Mouse (Mus musculus): Measurements from ENCODE around the gene Cldn34d. TPM values are rescaled to one million over a fixed set of nuclear protein-coding genes. Genes with fewer than 3 reads are reported as not detected.

Cldn34d gene
- not detected in 2 replicates for total RNA-seq (2014; rRNA removed; ENCODE audit: low replicate concordance)
- not detected in 2 replicates for polyA plus RNA-seq (2015; fragmentation: Nextera tagmentation; extraction: Ambion mirVana)

DNA sequence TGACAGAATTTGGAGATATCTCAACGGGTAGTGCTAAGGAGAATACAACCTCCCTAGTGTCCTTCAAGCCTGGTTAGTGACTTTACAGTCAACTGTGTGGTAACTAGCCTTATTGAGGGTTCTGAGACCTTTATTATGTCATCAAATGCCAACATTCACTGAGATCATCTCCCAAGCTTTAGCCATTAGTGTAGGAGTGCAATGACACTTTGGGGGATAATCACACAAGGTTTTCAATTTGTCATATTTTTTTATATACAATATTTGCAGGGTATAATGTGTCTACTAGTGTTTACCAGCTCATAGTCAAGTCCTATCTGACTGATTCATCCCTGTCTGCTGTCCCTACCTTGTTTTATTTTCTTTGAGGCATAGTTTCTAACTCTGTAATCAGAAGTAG, at the start of gene Cldn34d:
Cldn34d (minus strand) TSS at position 101 of the 400 bp plus-strand sequence.
- H3K4me2 ChIP-seq (ENCODE audit: low read depth, low read length), result no peak within 1 kb of the TSS
- no peak for ATAC-seq (ENCODE audit: insufficient read depth, low read depth)
- no peak within 1 kb of the TSS for H3K9ac ChIP-seq (replicated peaks; ENCODE audit: low read depth, low read length)
- no peaks in the 10 kb centered on the region for H3K36me3 ChIP-seq (replicated peaks; ENCODE audit: control insufficient read depth, insufficient read depth, low read length)
- TF ChIP-seq EP300 (IDR thresholded peaks at IDR 0.05; ENCODE audit: low read depth) (no peak), CTCF (IDR thresholded peaks at IDR 0.05; ENCODE audit: low read depth) (no peak)
- 29% methylated on average over 1 of the region's 1 CpGs for WGBS
- H3K4me3 ChIP-seq (ENCODE audit: low read depth, low read length), result no peak within 1 kb of the TSS
- no peaks in the 10 kb centered on the region for H3K27me3 ChIP-seq (ENCODE audit: control insufficient read depth, insufficient read depth, low read length)
- H3K9me3 ChIP-seq (replicated peaks; ENCODE audit: control insufficient read depth, low read length), result peaks cover 6% of the 10 kb centered on the region; the same call in 1 of the 2 replicates
- DNase-seq (ENCODE audit: low spot score), result no peak
- H3K4me1 ChIP-seq (ENCODE audit: control insufficient read depth, insufficient read depth), result no peaks in the 10 kb centered on the region
- no peak within 1 kb of the TSS for H3K27ac ChIP-seq (ENCODE audit: low read depth)

DNA sequence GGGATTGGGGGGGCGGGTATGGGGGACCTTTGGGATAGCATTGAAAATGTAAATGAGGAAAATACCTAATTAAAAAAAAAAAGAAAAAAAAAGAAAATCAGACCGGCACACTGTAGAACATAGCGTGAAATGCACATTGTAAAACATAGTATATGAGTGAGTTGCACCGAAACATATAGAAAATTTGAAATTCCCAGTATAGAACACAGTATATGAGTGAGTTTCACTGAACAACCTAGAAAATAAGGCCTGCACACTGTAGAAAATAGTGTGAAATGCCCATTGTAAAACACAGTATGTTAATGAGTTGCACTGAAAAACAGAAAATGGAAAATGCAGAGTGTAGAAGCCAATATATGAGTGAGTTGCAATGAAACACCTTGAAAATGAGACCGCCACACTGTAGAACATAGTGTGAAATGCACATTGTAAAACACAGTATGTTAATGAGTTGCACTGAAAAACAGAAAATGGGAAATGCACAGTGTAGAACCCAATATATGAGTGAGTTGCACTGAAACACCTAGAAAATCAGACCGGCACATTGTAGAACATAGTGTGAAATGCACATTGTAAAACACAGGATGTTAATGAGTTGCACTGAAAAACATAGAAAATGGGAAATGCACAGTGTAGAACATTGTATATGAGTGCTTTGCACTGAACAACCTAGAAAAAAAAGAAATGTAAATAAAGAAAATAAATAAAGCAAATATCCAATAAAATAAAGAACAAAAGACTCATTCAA, 4.1 kb downstream of the Cldn34d start:
- H3K4me2 ChIP-seq (ENCODE audit: low read depth, low read length), result no peak overlapping the region
- no peak for TF ChIP-seq EP300 (IDR thresholded peaks at IDR 0.05; ENCODE audit: low read depth)
- TF ChIP-seq CTCF (IDR thresholded peaks at IDR 0.05; ENCODE audit: low read depth), result no peak
- H3K9ac ChIP-seq (replicated peaks; ENCODE audit: low read depth, low read length), result no peak overlapping the region
- no peaks in the 10 kb centered on the region for H3K36me3 ChIP-seq (replicated peaks; ENCODE audit: control insufficient read depth, insufficient read depth, low read length)
- H3K4me3 ChIP-seq (ENCODE audit: low read depth, low read length), result no peak overlapping the region
- no peaks in the 10 kb centered on the region for H3K4me1 ChIP-seq (ENCODE audit: control insufficient read depth, insufficient read depth)
- 44% methylated on average over 6 of the region's 6 CpGs for WGBS
- DNase-seq (ENCODE audit: low spot score), result peak; percentile 90
- peak; percentile 100 for ATAC-seq (ENCODE audit: insufficient read depth, low read depth)
- no peak overlapping the region for H3K27ac ChIP-seq (ENCODE audit: low read depth)
- H3K9me3 ChIP-seq (replicated peaks; ENCODE audit: control insufficient read depth, low read length), result peaks cover 6% of the 10 kb centered on the region; the same call in 1 of the 2 replicates
- H3K27me3 ChIP-seq (ENCODE audit: control insufficient read depth, insufficient read depth, low read length), result no peaks in the 10 kb centered on the region

Other genes with a start within 250 kb of the Cldn34d start
- not detected in 2 replicates for gene Cldn34b4, start 209.6 kb downstream of the Cldn34d start, total RNA-seq (2014; rRNA removed; ENCODE audit: low replicate concordance)
- not detected in 2 replicates for gene Cldn34b4, start 209.6 kb downstream of the Cldn34d start, polyA plus RNA-seq (2015; fragmentation: Nextera tagmentation; extraction: Ambion mirVana)